Mouse (Mus musculus) ovary, postnatal 10 days (tissue): ENCODE data around the gene Yju2.

Experiments used
- DNase-seq: peaks from one replicate; pipeline ENCODE4 v3.0.0; 2022; ENCODE audit warnings: low spot score

Yju2 gene

DNA sequence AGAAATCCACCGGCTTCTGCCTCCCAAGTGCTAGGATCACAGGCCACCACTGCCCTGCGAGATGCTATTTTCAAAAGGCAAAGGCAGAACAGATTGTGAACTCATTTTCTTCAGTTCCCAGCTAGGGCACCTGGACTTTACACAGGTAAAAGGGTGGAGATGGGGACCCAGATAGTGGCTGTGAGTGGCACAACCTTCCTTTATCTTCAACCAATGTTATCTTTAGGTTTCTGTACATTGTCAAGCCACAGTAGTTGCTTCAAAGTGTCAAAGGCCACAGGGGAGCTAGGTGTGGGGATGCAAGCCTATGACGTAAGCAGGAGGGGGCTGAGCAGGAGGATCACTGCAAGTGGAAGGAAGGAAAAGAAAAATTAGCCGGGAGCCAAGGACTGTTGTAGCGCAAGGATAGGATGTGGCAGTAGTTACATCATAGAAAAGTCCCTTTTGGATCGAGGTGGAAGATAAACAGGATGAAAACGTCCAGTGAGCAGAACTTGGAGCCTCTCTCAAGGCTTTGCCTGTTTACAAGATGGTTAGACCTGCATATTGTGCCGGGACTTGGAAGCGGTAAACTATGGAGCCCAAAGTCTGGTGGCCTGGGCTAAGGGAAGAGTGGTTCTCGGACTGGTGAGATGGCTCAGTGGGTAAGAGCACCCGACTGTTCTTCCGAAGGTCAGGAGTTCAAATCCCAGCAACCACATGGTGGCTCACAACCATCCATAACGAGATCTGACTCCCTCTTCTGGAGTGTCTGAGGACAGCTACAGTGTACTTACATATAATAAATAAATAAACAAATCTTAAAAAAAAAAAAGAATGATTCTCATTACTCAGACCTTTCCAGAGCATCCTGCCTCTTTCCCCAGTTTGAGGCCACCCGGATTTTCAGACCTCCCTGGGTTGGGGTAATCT, 48.8 kb downstream of the Yju2 start:
- no peak for DNase-seq

- peak; percentile 88 for DNase-seq
Observed at GRCm38 (mm10) chr17:56008356-56009087, 49.6 kb downstream of the Yju2 start.

DNA sequence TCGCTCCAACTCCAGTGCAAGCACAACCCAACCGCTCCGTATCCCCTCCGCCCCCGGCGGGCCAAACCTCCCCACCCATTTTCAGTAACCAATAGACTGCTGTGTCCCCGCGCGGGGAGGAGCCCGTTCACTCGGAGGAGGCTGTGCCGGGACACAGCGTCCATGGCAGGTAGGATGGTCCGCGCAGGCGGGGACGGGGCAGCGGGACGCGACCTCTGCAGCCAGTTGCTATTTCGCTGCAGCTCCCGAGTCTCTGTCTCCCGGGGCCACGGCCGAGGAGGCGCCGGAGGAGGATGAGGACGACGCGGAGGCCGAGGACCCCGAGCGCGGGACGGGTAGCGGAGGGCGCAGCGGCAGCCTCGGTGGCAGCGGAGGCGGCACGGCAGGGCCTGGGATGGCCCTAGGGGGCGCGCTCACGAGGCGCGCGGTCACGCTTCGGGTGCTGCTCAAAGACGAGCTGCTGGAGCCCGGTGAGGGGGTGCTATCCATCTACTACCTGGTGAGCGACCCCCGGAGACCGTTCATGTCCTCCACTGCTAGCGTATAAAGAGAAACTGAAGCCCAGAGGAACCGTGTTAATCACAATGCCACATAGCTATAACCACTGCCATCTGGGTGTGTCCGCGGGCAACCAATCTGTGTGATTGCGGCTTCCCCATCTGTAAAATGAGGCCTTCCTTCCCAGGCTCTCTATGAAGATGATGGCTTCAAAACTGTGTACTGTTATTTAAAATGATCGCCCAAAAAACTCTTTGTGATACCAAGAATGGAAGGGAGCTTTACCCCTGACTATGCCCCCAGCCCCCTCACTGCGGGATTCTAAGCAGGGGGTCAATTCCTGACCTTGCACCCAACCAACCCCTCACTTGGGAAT, 50.4 kb downstream of the Yju2 start:
- DNase-seq = peak; percentile 82

GRCm38 (mm10) chr17:56009962-56010240, 51.0 kb downstream of the Yju2 start:
- no peak for DNase-seq

- DNase-seq = no peak
Observed at GRCm38 (mm10) chr17:56010255-56010654, 51.4 kb downstream of the Yju2 start.

GRCm38 (mm10) chr17:56010681-56011080, 51.8 kb downstream of the Yju2 start:
- DNase-seq = peak; percentile 52

DNA sequence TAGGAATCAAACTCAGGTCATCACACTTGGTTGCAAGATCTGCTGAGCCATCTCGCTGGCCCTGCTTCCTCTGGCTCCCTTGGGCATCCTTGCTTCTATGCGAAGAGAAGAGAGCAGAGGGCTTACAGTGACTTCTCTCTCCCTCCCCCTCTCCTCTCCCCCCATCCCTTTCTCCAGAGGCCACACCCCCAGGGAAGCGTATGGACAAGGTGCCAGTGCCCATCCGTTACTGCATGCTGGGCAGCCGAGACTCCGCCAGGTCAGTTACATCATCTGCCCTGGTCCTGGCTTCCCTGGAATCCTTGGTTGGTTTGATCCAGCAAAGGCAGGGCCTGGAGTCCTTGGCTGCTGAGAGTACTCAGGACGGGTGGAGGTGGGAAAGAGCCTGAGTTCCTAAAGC, 52.5 kb downstream of the Yju2 start:
- DNase-seq = no peak

DNA sequence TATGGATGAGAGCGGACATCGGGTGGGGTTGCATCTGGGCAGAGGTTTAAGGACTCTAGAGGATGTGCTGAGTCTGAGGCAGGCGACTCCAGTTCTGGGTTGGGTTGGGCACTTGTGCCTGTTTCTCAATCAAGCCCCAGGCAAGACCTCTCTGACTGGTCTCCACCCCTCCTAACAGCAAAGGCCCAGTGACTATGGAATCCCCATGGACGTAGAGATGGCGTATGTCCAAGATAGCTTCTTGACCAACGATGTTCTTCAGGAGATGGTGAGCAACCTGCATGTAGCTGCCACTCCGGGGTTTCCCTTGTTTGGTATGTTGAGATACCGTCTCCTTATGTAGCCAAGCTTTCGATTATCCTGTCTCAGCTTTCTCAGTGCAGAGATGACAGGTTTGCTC, 56.4 kb downstream of the Yju2 start:
- DNase-seq = no peak

DNA sequence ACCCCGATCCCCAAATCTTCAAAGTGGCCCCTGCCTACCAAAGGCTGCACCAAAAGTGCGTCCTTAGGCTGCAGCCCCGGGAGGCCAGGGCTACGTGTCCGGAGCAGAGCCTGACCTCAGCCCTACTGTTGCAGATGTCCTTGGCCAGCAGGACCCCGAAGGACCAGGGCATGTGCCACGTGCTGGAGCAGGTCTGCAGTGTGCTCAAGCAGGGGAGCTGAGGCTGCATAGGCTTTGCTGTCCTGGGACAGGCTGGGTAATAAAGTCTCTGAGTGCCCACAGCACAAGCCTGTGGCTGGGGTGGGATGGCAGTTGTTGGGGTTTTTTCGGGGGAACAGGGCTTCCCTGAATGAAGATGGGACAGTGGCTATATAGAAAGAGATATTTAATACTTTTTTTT, 57.5 kb downstream of the Yju2 start:
- DNase-seq = no peak

- DNase-seq = no peak
Observed at GRCm38 (mm10) chr17:56016793-56017785, 58.2 kb downstream of the Yju2 start.

GRCm38 (mm10) chr17:56017848-56018247, 58.9 kb downstream of the Yju2 start:
- no peak for DNase-seq
